Mouse (Mus musculus) MEL (cell line): Measurements from ENCODE around the gene Rbpms2.

Experiments
- CHD1 ChIP-seq: IDR thresholded peaks from 2 replicates; pipeline ENCODE4 v1.6.1; 2012; ENCODE audit warnings: low read depth, mild to moderate bottlenecking, inconsistent platforms, low read length, improper control_type of control experiment
- CTCF ChIP-seq, 3 experiments: IDR thresholded peaks in 2 of 3; conservative IDR thresholded peaks in 1 of 3; 2 replicates each; pipeline ENCODE4 v1.5.1; 2011 to 2012; ENCODE audit warnings: low read length in 3 of 3, low read depth in 2 of 3, mild to moderate bottlenecking in 2 of 3, improper control_type of control experiment in 1 of 3, inconsistent platforms in 1 of 3, mixed read lengths in 1 of 3, moderate library complexity in 1 of 3; ENCODE audit not compliant: control insufficient read depth in 1 of 3, insufficient read depth in 1 of 3, poor library complexity in 1 of 3, severe bottlenecking in 1 of 3
- EP300 ChIP-seq, 2 experiments: IDR thresholded peaks; 2 replicates each; pipeline ENCODE4 v1.6.1; 2011; ENCODE audit warnings: improper control_type of control experiment in 2 of 2, low read length in 2 of 2, low read depth in 1 of 2, mild to moderate bottlenecking in 1 of 2
- GATA1 ChIP-seq: IDR thresholded peaks from 2 replicates; pipeline ENCODE4 v1.6.1; 2011; ENCODE audit warnings: low read depth, low read length, improper control_type of control experiment
- JUND ChIP-seq: IDR thresholded peaks from 2 replicates; pipeline ENCODE4 v1.6.1; 2011; ENCODE audit warnings: low read depth, mild to moderate bottlenecking, improper control_type of control experiment, low read length
- MXI1 ChIP-seq: IDR thresholded peaks from 2 replicates; pipeline ENCODE4 v1.6.1; 2011; ENCODE audit warnings: mild to moderate bottlenecking, low read depth, low read length, improper control_type of control experiment
- POLR2A ChIP-seq, 2 experiments: IDR thresholded peaks; 2 replicates each; pipeline ENCODE4 v1.6.1; 2011 to 2012; ENCODE audit warnings: low read length in 2 of 2, mild to moderate bottlenecking in 2 of 2, control low read depth in 1 of 2, improper control_type of control experiment in 1 of 2, low read depth in 1 of 2, moderate library complexity in 1 of 2; ENCODE audit not compliant: control insufficient read depth in 1 of 2, insufficient read depth in 1 of 2, poor library complexity in 1 of 2
- SIN3A ChIP-seq: IDR thresholded peaks from 2 replicates; pipeline ENCODE4 v1.6.1; 2012; ENCODE audit warnings: low read length, improper control_type of control experiment, inconsistent platforms
- TAL1 ChIP-seq: IDR thresholded peaks from 2 replicates; pipeline ENCODE4 v1.6.1; 2012; ENCODE audit warnings: mild to moderate bottlenecking, inconsistent platforms, low read length, moderate library complexity, mixed read lengths
- TBP ChIP-seq: IDR thresholded peaks from 2 replicates; pipeline ENCODE4 v1.8.0; 2011; ENCODE audit warnings: low read depth, low read length, improper control_type of control experiment
- TCF12 ChIP-seq: IDR thresholded peaks from 2 replicates; pipeline ENCODE4 v1.6.1; 2014; ENCODE audit warnings: low read depth, mild to moderate bottlenecking, inconsistent platforms, low read length, improper control_type of control experiment, moderate library complexity
- ZKSCAN1 ChIP-seq: IDR thresholded peaks from 2 replicates; pipeline ENCODE4 v1.6.1; 2012; ENCODE audit warnings: low read depth, mild to moderate bottlenecking, inconsistent platforms, low read length, improper control_type of control experiment, moderate library complexity
- ZNF384 ChIP-seq: IDR thresholded peaks from 2 replicates; pipeline ENCODE4 v1.6.1; 2012; ENCODE audit warnings: low read depth, mild to moderate bottlenecking, inconsistent platforms, low read length, improper control_type of control experiment

GRCm38 (mm10) chr9:65603401-65604102 lies 25.9 kb upstream of the Rbpms2 start:
- TF ChIP-seq TAL1 (no peak), EP300 (IDR thresholded peaks at IDR 0.05; ENCODE audit: low read depth in 1 of 2, low read length in 2 of 2) (no peak), CTCF (IDR thresholded peaks at IDR 0.05 in 2 of 3, conservative IDR thresholded peaks at IDR 0.05 in 1 of 3; ENCODE audit: control insufficient read depth in 1 of 3, insufficient read depth in 1 of 3, low read depth in 2 of 3, low read length in 3 of 3, poor library complexity in 1 of 3, severe bottlenecking in 1 of 3) (peak; percentile 51 to 79 (median 73)), POLR2A (IDR thresholded peaks at IDR 0.05; ENCODE audit: control insufficient read depth in 1 of 2, insufficient read depth in 1 of 2, low read depth in 1 of 2, low read length in 2 of 2, poor library complexity in 1 of 2) (no peak), TCF12 (no peak), SIN3A (no peak), TBP (no peak), JUND (no peak), MXI1 (no peak), GATA1 (no peak), ZKSCAN1 (no peak), CHD1 (no peak), ZNF384 (no peak)
